Mouse (Mus musculus): ENCODE data around the gene Fam186b.

The Fam186b gene

DNA sequence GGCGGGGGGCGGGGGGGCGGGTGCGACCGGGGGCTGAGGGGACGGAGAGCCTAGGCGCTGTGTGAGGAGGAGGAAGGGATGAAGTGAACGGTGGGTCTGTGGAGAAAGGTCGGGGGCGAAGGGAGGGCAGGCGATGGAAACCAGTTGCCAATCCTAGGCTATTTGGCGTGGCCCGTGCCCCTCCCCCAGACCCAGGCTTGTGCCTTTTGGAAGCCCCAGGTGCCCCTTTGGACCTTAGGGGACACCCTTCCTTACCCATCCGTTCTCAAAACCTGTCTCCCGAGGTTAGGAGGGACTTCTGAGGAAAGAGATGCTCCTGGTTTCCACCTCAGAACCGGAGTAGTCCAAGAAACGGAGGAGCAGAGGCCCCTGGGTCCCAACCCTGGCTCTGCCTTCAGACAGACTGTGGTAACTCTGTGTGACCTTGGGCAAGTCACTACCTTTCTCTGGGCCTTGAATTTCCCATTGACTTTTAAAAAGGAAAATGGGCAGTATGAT lies at the start of gene Fam186b:
Fam186b (minus strand) TSS at position 405 of the 498 bp plus-strand sequence.
- in situ Hi-C loops (cut with MboI, MseI): no loop called here

DNA sequence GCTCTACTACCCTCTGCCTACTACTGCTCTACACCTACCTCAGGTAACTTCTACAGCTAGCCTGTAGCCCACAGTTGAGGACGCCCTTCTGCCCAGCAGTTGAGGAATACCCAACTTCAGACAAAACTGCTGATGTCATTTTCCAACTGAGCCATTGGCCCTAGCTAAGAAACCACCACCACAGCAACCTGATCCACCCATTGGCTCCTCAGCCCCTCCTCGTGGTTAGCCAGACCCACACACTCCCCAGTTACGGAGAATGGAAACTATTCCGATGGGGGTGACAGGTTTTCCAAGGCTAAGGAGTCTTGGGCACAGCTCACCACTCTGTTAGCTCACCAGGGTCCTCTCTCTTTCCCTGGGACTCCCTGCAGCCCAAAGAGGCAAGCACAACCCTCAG lies 49.3 kb upstream of the Fam186b start:
- in situ Hi-C loops (cut with MboI, MseI): no loop called here

DNA sequence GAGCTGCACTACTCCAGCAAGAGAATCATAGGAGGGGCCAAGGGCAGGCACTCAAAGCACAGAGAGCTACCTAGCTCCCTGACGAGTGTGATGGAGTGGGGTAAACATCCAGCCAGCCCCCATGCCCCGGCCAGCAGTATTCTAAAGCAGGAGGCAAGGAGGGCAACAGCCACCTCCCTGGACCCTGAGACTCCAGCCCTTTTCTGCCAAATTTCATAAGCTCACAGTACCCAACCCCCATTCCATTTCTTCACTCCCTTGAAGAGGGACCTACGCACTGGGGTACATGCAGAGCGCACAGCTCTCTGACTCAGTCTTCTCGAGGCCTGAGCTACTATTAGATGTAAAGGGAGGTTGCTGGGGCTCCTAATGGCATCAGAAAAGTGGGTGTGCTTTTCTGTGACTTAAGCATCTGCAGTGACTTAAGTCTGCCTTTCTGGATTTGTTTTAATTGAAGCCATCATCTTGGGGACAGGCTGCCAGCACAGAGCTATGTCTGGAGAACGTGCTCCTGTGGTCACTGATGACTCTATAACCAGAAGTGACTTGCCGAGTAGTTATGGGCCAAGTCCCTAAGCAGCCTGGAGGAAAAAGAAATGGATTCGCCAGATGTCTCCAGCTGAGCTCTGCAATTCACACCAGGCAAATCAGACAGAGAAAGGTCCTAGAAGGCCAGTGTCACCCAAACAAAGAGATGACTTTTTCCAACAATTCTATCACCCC lies 48.6 kb upstream of the Fam186b start:
- in situ Hi-C loops (cut with MboI, MseI): no loop called here

DNA sequence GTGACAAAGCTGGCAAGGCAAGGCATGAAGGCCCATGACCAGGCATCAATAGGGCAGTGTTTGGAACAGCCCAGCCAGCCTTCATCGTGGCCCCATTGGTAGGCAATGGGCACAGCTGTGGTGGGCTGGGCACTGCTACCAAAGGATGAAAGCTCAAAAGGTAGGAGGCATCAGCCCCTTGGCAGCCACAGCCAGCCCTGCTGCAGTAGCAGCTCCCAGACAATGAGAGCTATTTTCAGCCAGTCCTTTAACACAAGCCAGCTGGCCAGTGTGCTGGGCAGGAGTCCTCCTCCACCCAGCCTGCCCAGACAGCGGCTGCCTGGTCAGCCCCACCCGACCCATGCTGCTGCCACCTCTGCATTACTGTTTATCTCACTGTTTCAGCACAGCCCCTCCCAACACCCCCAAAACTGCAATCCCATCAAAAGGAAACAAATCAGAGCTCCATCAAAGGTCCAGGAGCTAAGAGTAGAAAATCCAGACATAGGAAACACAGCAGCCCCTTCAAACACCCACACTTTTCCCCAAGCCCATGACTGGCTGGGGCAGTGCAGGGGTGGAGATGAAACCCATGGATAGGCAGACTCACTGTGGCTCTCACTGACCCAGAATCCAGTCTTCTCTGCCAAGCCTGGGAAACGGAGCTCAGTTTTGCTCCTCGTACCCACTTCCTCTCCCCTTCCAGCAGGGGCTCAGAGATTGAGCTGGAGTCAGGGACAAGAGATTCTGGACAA lies 47.9 kb upstream of the Fam186b start:
- in situ Hi-C loops (cut with MboI, MseI): no loop called here

DNA sequence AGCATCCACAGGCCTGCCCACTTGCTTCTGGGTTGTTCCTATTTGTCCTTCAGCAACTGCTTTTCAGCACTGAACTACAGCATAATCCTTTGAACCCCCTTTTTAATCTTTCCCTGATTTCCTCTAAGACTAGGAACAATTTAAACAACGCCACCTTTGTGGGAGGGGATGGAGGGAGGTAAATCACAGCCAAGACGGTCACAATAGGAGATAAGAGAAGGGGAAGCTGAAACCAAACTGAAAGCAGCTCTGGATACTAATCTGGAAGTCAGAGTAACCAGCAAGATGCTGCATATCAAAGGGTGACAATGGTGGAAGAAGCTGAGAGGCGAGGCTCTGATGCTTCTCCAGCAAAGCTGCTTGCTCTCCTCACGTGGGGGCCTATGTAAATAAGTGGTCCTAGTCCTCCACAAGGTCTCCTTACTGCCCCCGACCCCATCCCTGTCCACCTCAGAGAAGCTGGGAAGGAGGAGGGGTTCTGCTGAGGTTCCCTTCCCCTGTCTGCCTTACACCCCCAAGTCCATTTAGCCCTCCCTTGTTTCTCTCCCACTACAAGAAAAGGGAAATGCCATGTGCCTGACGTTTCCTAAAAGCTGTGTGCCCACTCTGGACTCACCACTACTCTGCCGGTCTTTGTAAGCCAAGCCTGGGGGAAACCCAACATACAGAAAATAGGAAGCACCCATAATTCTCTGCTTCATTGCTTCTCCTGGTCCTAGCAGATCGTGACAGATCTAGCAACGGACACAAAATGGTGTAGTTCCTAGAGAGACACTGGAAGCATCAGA lies 46.7 kb upstream of the Fam186b start:
- in situ Hi-C loops (cut with MboI, MseI): no loop called here

DNA sequence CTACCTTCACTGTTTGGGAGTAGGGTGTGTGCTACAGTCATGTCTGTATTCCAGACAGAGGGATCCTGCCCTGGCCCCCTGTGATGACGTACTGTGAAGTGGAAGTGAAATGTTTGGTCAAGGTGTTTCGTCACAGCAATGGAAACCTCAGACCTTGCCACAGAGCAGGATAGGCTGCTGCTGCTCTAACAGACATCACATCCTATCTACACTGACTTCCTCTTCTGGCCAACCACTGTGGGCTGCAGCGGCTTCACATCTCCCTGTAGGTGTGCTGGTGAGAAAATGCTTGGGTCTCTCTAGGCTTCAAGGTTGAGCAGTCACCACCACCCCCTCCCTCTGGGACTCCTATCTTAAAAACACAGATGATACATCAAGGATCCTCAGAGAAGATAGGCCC lies 45.4 kb upstream of the Fam186b start:
- in situ Hi-C loops (cut with MboI, MseI): no loop called here

DNA sequence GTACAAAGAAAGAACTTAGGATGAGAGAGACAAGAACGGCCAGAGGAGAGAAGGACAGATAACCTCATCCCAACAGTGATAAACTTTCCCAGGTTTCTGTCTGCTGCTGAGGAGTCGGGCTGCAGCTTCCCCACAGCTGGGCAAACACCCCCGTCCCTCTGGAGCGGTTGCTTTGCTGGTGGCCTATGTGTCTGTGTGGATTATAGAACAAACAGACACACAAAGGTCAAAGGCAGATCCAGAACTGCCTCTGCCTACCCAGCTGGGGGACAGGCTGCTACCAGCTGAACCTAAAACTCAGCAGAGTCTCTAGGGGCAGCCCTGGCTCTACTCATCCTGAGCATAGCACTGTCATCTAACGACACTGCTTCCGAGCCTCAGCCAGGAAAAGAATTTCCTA lies 44.0 kb upstream of the Fam186b start:
- in situ Hi-C loops (cut with MboI, MseI): no loop called here

DNA sequence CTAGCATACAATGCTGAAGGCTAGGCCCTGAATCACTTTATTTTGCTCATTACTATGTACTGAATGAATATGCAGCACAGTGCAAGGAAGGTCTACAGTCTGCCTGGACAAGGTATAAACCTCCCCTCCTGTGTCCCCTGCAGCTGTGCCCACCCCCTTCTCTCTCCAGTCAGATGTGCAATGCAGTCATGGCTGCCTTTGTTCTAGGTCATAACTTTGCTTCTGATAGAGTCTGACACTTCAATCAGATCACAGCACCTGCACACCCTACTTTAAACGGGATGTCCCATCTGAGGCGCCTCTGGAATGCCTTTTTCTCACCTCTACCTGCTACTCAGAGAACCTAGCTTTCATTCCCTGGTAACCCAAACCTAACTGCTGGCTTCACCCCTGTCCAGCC lies 43.2 kb upstream of the Fam186b start:
- in situ Hi-C loops (cut with MboI, MseI): no loop called here

DNA sequence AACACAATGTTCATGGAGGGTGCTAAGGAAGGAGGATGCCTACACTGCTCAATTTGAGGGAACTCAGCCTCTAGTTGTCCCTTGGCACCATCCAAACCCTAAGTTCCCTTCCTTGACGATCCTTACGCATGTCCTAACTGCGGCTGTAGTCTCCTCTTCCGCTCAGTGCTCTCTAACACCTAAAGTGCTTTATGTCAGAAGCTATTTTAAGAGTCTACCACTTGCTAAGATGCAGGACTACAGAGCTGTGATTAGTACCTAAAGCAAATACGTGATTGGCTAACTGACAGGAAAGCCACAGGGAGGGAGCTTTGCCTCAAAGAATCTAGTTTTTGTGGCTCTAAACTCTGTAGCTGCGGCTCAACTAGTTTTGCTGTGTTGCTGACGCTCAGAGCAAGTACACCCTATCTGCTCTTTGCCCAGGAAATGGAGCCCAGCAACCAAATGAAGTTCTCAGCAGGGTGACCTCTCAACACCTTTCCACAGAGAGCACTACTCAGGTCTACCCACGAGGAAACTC lies 40.2 kb upstream of the Fam186b start:
- in situ Hi-C loops (cut with MboI, MseI): no loop called here

DNA sequence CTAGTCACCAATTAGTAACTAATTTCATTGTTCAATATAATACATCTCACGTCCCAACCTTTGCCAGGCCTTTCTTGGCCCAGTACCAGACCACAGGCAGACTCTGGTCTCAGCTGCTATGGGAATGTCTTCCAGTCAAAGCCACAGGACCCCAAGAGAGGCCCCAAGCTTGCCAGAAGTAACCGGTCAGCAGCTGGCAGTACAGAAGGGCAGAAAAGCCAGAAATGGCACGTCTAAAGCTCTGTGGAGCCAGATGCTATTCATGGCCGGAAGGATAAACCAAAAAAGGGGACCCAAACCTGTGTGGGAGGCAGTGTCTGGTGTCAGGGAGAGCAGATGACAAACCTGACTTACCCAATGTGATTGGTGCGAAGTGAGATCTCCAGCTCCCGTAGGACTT lies 38.8 kb upstream of the Fam186b start:
- in situ Hi-C loops (cut with MboI, MseI): no loop called here

DNA sequence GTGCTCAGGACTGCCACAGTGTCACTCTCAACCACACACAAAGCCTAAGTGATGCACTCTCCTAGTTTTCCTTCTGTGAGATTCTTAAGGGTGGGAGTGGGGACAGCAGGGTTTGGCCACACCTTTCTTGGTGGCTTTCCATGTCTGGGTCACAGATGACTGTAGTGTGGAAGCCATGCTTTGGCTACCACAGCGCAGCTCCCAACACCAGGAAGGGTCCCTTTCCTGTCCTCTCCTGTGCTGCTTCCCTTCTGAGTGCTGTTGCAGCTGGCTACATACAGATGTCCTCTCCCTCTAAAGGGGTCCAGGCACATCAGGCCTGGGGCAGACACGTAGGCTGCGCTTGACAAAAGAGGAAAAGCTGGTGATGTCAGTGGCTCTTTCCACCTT lies 38.0 kb upstream of the Fam186b start:
- in situ Hi-C loops (cut with MboI, MseI): no loop called here

DNA sequence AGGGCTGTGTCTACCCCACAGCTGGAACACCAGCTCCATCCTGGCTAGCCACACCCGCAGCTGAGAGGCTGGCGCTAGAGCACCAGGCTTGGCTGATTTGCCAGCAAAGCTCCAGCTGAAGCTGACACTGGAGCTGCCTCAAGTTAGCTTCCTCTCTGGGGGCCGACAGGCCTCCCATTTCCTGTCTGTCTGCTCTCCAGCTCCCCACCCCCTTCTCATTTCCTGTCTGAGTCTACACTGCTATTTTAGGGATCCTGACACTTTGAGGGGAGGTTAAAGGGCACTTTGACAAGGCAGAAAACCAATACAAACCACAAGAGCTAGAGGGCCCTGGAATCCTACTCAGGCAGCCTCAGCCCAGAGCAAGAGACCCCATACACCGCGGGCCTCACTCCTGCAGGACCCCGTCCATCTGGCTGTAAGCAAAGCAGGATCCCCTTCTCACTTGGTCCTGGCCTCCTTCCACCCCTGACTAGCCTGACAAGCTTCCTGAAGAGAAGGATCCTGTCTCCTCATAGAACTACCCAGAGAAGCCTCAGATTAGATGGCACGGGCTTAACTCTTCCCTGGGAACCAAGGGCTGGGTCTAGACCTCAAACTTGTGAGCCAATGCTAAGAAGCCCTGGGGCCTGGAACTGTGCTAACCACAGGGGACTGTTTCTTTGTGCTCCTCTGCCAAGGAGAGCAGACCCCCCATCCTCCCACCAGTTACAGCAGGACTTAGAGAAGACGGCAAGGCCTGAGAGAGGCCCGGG lies 37.4 kb upstream of the Fam186b start:
- in situ Hi-C loops (cut with MboI, MseI): no loop called here

DNA sequence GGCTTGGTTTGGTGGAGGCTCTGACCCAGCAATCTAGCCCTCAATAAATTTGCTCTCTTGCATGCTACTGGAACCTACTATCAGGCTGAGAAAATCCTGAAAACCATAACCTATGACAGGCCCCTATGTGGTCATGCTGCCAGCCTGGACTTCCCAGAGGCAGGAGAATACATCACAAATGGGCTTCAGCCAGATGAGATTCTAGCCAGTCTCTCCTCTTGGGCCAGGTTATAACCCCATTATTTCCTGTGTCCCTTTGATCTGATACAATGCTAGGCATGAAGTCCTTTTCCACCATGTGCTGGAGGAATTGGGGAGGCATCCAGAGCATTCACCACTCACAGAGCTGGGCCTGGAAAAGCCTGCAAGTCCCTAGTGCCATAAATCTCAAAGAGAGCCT lies 36.4 kb upstream of the Fam186b start:
- in situ Hi-C loops (cut with MboI, MseI): no loop called here

DNA sequence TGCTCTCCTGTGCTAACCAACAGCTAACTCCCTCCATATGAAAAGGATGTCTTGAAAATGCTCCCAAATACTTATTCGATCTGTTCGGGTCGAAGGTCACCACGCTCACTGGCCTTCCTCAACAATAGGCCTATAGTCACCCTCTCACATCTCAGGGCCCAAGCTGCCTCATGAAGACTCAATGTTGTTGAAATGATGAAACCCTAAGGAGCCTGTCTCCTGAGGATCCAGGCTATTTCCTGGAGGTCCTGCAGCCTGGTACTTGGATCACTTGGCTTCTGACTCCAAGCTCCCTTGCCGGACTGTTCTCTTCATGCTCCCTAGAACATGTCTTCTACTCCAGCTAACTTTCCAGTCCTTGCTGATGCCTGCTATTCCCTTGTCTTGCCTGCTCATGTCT lies 35.7 kb upstream of the Fam186b start:
- in situ Hi-C loops (cut with MboI, MseI): no loop called here

DNA sequence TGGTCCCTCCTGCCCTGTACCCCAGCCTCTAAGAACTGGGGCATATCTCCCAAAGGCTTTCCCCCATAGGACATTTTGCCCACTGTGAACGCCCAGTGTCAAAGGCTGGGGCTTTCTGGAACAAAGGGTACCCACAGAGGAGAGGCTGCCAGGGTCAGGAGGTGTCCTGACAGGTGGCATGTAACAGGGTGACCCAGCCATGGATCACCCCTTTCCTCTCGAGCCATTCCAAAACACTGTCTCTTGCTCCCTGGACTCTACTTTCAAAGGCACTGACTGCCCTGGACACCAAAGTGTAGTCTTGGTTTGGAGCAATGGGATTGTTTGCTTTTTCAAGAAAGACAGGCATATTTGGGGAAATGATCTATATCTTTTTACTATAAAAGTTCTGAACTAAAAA lies 34.6 kb upstream of the Fam186b start:
- in situ Hi-C loops (cut with MboI, MseI): no loop called here

DNA sequence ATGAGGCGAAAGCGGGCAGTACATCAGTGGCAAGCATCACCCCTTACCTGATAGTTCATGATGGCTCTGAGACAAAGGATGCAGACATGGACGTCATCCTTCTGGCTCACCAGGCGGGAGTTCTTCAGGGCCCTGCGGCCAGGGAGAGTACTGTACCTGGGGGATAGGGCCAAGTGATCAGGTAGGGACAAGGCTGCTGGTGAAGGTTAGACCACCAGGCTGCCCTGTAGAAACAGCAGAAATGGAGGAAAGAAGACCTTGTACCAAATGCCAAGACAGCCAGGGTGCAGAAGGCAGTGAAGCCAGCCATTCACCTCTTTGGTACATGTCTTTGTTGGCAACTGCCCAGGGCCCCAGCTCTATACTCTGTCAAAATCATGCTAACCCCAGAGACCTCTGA lies 32.3 kb upstream of the Fam186b start:
- in situ Hi-C loops (cut with MboI, MseI): loop anchor here in 1 of 2 experiments (5.0 kb wide), 1 partner anchor 49 kb away; no protein-coding TSS in a partner anchor

DNA sequence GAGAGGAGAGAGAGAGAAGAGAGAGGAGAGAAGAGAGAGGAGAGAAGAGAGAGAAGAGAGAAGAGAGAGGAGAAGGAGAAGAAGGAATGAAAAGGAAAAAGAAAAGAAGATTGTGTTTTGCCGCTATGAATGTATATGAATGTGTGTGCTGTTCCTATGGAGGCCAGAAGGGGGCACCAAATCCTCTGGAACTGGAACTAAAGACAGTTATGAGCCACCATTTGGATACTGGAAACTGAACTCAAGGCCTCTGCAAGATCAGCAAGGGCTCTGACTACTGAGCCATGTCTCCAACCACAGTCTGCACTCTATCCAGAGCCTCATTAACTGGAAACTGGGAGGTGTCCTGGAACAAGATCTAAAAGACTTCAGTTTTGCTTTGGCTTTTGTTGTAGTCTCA lies 31.3 kb upstream of the Fam186b start:
- in situ Hi-C loops (cut with MboI, MseI): loop anchor here in 1 of 2 experiments (5.0 kb wide), 1 partner anchor 50 kb away; no protein-coding TSS in a partner anchor

DNA sequence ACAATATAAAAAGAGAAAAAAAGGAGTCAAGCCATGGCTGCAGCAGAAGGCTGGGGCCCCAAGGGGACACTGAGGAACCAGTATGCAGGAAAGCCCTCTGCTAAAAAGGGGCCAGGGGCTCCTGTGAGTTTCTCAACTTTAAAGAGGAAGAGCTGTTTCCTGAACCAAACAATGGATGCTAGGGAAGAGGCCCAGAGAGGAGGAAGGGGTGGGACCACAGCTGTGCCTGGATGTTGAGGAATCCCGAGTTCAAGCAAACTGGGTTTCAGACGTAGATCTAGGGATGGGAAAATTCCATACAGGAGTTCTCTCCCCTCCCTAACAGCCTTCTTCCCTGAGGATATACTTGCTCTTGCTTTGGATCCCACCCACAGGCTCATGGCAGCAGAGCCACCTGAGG lies 30.7 kb upstream of the Fam186b start:
- in situ Hi-C loops (cut with MboI, MseI): loop anchor here in 1 of 2 experiments (5.0 kb wide), 1 partner anchor 51 kb away; no protein-coding TSS in a partner anchor

DNA sequence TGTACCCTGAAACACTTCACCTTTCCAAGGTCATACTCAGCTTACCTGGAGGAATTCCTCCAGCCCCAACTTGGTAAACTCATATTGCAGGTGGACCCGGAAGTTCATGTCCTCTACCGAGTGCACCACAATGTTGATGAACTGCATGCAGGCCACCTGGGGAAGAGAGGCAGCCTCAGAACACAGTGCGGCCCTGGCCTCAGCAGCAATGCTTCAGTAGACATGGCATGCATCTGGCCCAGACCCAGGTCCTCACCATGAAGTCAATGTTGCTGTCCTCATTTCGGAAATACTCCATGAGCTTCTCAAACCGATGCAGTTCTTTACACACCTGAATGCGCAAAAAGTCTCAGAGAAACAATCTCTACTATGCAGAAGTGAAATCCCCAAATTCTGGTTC lies 29.9 kb upstream of the Fam186b start:
- in situ Hi-C loops (cut with MboI, MseI): loop anchor here in 1 of 2 experiments (5.0 kb wide), 1 partner anchor 52 kb away; no protein-coding TSS in a partner anchor

DNA sequence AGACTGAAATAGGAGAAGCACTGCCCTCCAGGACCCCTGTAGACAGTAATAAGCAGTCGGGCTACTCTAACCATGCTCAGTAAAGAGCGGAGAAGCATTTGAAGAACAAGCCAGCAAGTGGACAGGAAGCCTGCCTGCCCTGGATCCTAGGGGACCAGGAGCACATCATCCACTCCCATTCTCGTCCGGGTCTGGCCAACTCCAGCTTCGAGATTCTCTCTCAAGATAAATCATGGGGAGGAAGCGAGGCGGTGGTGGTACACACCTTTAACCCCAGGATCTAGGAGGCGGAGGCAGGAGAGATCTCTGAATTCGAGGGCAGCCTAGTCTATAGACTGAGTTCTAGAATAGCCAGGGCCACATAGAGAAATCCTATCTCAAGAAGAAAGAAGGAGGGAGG lies 28.5 kb upstream of the Fam186b start:
- in situ Hi-C loops (cut with MboI, MseI): loop anchor here in 1 of 2 experiments (5.0 kb wide), 1 partner anchor 53 kb away; no protein-coding TSS in a partner anchor

DNA sequence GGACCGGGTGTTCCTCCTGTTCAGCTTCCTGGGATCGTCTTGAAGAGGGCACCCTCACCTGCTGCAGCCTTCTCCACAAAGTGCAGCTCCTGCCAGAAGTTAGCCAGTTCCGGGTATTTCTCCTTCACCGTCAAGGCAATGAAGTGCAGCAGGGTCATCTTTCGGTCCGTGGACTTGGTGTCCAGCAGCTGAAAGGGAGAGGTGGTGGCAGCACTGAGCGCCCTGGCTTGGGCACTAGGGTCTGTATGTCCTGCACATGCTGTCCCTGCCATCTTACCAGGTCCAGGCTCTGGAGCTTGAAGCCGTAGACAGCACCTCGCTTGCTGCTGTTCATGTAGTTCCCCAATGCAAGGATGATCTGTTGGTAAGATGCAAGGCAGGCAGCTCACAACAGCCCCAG lies 25.3 kb upstream of the Fam186b start:
- in situ Hi-C loops (cut with MboI, MseI): loop anchor here in 1 of 2 experiments (5.0 kb wide), 1 partner anchor 56 kb away; no protein-coding TSS in a partner anchor

All from T-helper 17 cell (primary cell).